ENCODE assay signal across 27 mouse cellular contexts in genomic region chr5:110924636-110925035, GRCm38 (mm10). TPM values are rescaled to one million over a fixed set of nuclear protein-coding genes. Genes with fewer than 3 reads are reported as not detected.
DNase-seq lines count a peak whose midpoint lies in the region; ATAC-seq and TF ChIP-seq lines count a peak whose summit lies in the region.
"Had no signal": no experiment of that assay in that cellular context is flagged by ENCODE, and none has a peak within 500 bp of the region (broad histone marks: within the 10 kb centered on the region; RNA-seq: fewer than 3 reads in every experiment).

No protein-coding gene starts in this region.

- H3K79me2 ChIP-seq in heart, adult 2 months (replicated peaks; ENCODE audit: control insufficient read depth, insufficient read depth, low read length): no peaks in the 10 kb centered on the region

- WGBS in heart, adult 2 months: 91% methylated on average over 3 of the region's 3 CpGs
- 85% methylated on average over 3 of the region's 3 CpGs for WGBS in heart, embryonic 10.5 days

- in situ Hi-C loops in Patski (cut with MboI; ENCODE audit: low pct_unique_long_range_greater_than_20kb): no loop called here

- no peaks in the 10 kb centered on the region for H3K36me3 ChIP-seq in heart, adult 2 months (ENCODE audit: control insufficient read depth, insufficient read depth, low read length)
- no peaks in the 10 kb centered on the region for H3K36me3 ChIP-seq in heart, embryonic 10.5 days
- H3K36me3 ChIP-seq: embryonic facial prominence, embryonic 13.5 days; forebrain, embryonic 12.5 days; heart, embryonic 13.5 days; hindbrain, embryonic 13.5 days; limb, embryonic 10.5 days; neural tube, embryonic 13.5 days had no signal

- TF ChIP-seq CTCF in heart, adult 2 months (IDR thresholded peaks at IDR 0.05): peak; percentile 47
- TF ChIP-seq CTCF in layer of hippocampus, adult 2 months (conservative IDR thresholded peaks at IDR 0.05): peak; percentile 63
- peak; percentile 42 for TF ChIP-seq CTCF in Patski (IDR thresholded peaks at IDR 0.05)

- H3K27ac ChIP-seq in heart, adult 2 months: no peak overlapping the region
- no peak overlapping the region for H3K27ac ChIP-seq in heart, embryonic 10.5 days
- H3K27ac ChIP-seq in layer of hippocampus, adult 2 months: no peak overlapping the region
- H3K27ac ChIP-seq: embryonic facial prominence, embryonic 13.5 days; forebrain, embryonic 12.5 days; heart, embryonic 13.5 days; hindbrain, embryonic 13.5 days; limb, embryonic 10.5 days; neural tube, embryonic 13.5 days had no signal

- H3K4me1 ChIP-seq in heart, adult 2 months (ENCODE audit: control insufficient read depth, insufficient read depth, low read length): peaks cover 4% of the 10 kb centered on the region
- H3K4me1 ChIP-seq in heart, embryonic 10.5 days: peaks cover 4% of the 10 kb centered on the region
- H3K4me1 ChIP-seq: forebrain, embryonic 12.5 days; hindbrain, embryonic 13.5 days; limb, embryonic 10.5 days had no signal

- H3K9me3 ChIP-seq in heart, embryonic 10.5 days: no peaks in the 10 kb centered on the region
- H3K9me3 ChIP-seq: embryonic facial prominence, embryonic 13.5 days; forebrain, embryonic 12.5 days; heart, embryonic 13.5 days; hindbrain, embryonic 13.5 days; limb, embryonic 10.5 days; megakaryocyte, embryonic 14.5 days; neural tube, embryonic 13.5 days had no signal

- POLR2A ChIA-PET in Patski (lab: Charles Lee): no interaction called here

- no peak overlapping the region for H3K4me3 ChIP-seq in heart, adult 2 months
- H3K4me3 ChIP-seq in heart, embryonic 10.5 days: no peak overlapping the region
- H3K4me3 ChIP-seq in layer of hippocampus, adult 2 months: no peak overlapping the region
- H3K4me3 ChIP-seq: embryonic facial prominence, embryonic 13.5 days; erythroblast, embryonic 14.5 days; forebrain, embryonic 12.5 days; heart, embryonic 13.5 days; hindbrain, embryonic 13.5 days; limb, embryonic 10.5 days; megakaryocyte, embryonic 14.5 days; myocyte; neural tube, embryonic 13.5 days had no signal

- CTCF ChIA-PET in Patski (lab: Charles Lee): interaction anchor here (1.2 kb wide), 1 partner anchor 73 kb away, joined by 3 read pairs; no protein-coding TSS in a partner anchor

- intact Hi-C loops in heart, adult 2 months (cut with DNase I): loop anchor here (5.0 to 10.0 kb wide), 4 partner anchors 42 to 333 kb away; partner anchors contain the start of gene Ep400

- H3K9ac ChIP-seq in heart, adult 2 months (ENCODE audit: low read depth, low read length): no peak overlapping the region
- H3K9ac ChIP-seq: embryonic facial prominence, embryonic 13.5 days; forebrain, embryonic 12.5 days; heart, embryonic 13.5 days; hindbrain, embryonic 13.5 days; neural tube, embryonic 13.5 days had no signal

- no peak for ATAC-seq in Patski
- ATAC-seq: inflammation-experienced regulatory T-cells, adult 6 months had no signal

- no peak for TF ChIP-seq POLR2A in heart, adult 2 months (IDR thresholded peaks at IDR 0.05; ENCODE audit: insufficient read depth, low read depth, low read length)

- H3K27me3 ChIP-seq in heart, adult 2 months (ENCODE audit: control insufficient read depth, insufficient read depth, low read length): no peaks in the 10 kb centered on the region
- no peaks in the 10 kb centered on the region for H3K27me3 ChIP-seq in heart, embryonic 10.5 days (ENCODE audit: insufficient read depth, poor library complexity, severe bottlenecking)
- H3K27me3 ChIP-seq in Patski: no peaks in the 10 kb centered on the region
- H3K27me3 ChIP-seq: embryonic facial prominence, embryonic 13.5 days; forebrain, embryonic 12.5 days; heart, embryonic 13.5 days; hindbrain, embryonic 13.5 days; neural tube, embryonic 13.5 days had no signal

- DNase-seq in heart, adult 2 months: no peak
- DNase-seq in heart, embryonic 10.5 days (ENCODE audit: low spot score): no peak
- DNase-seq in layer of hippocampus, adult 2 months (ENCODE audit: low spot score in 2 of 2): no peak
- no peak for DNase-seq in layer of hippocampus, adult 18-20 months (ENCODE audit: low spot score in 2 of 2)
- DNase-seq in 3T3-L1 (ENCODE audit: low read depth, low spot score) (peak; percentile 21), Patski (ENCODE audit: low read depth, low spot score) (no peak)
- no peak for DNase-seq in thymus, postnatal 25 days
- DNase-seq: adrenal gland, postnatal 14 days; B cell, adult 2 months; cerebellum, adult 2 months; cerebellum, postnatal 25 days; embryo, embryonic 11 days; gastrocnemius, postnatal 10 days; kidney, adult 8-10 months; kidney, postnatal 4 days; midbrain, embryonic 14.5 days; thymus, postnatal 4 days had no signal

- TF ChIP-seq EP300 in heart, adult 2 months (IDR thresholded peaks at IDR 0.05; ENCODE audit: insufficient read depth, low read depth, low read length): no peak

RNA-seq across cellular contexts. Expression of gene Ttc28, which starts 45.0 kb away (rescaled TPM):
- total RNA-seq in heart, adult 2 months (2021): 10 to 100 TPM; 12.3 to 15.0 TPM
- 7.2 and 7.3 TPM in 2 replicates for polyA plus RNA-seq in heart, adult 2 months (2012; rRNA removed)
- polyA plus RNA-seq in heart, embryonic 10.5 days (2016; fragmentation: Nextera tagmentation; extraction: Ambion mirVana): 7.3 and 10.9 TPM in 2 replicates
- total RNA-seq in layer of hippocampus, adult 2 months (2021): 10 to 100 TPM; 10.2 to 11.7 TPM
- total RNA-seq in layer of hippocampus, adult 18-20 months (2021): 1 to 10 TPM; 7.6 to 7.8 TPM
- 9.0 TPM for polyA plus RNA-seq in Patski (2021)
